In the genomic region with DNA sequence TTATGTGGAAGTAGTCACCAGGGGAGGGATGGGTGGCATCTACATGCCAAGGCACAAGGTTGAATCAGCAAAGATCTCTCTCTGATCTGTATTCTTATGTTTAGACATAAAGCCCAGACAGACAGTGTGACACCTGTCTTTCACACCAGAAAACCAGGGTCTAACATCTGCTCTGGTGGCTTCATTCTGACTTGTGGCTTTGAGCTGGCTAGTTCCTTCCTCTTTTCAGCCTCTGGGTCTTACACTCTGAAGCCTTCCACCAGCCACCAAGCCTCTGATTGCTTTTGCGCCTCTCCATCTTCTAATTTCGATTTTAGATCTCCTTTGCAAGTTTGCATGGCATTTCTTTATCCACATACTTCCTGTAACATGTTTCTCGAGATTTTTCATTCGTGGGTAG, we compare ENCODE assay signal across 9 mouse cellular contexts.
DNase-seq lines count a peak whose midpoint lies in the region; ATAC-seq lines count a peak whose summit lies in the region.
"Had no signal": no experiment of that assay in that cellular context is flagged by ENCODE, and none has a peak within 500 bp of the region (broad histone marks: within the 10 kb centered on the region; RNA-seq: fewer than 3 reads in every experiment).

No protein-coding gene starts in this region.

- no peak overlapping the region for H3K4me3 ChIP-seq in kidney, embryonic 15.5 days (replicated peaks)
- H3K4me3 ChIP-seq: forebrain, embryonic 10.5 days had no signal

- no peaks in the 10 kb centered on the region for H3K9me3 ChIP-seq in kidney, embryonic 15.5 days (replicated peaks)
- H3K9me3 ChIP-seq: forebrain, embryonic 10.5 days had no signal

- H3K4me2 ChIP-seq in kidney, embryonic 15.5 days: no peak overlapping the region

- WGBS in kidney, embryonic 15.5 days: 75% methylated on average over 4 of the region's 4 CpGs

- ATAC-seq in kidney, embryonic 15.5 days (replicated peaks; ENCODE audit: low FRiP score): no peak
- ATAC-seq in common myeloid progenitor, adult 5-6 weeks (replicated peaks; ENCODE audit: low read depth, poor library complexity, severe bottlenecking): peak; percentile 89
- ATAC-seq in erythroblast, adult 5-6 weeks (replicated peaks; ENCODE audit: low FRiP score, poor library complexity, severe bottlenecking): no peak

- no peak for DNase-seq in kidney, adult 18-20 months
- peak; percentile 58 for DNase-seq in CD4-positive, CD25-positive, alpha-beta regulatory T cell, adult 2 months (ENCODE audit: low read depth, low spot score)
- peak; percentile 16 to 29 for DNase-seq in spleen, adult 18-20 months
- DNase-seq in right cerebral cortex, postnatal 4 days: no peak
- DNase-seq in left cerebral cortex, postnatal 4 days: no peak

- no peaks in the 10 kb centered on the region for H3K36me3 ChIP-seq in kidney, embryonic 15.5 days
- H3K36me3 ChIP-seq: forebrain, embryonic 10.5 days had no signal

- no peaks in the 10 kb centered on the region for H3K27me3 ChIP-seq in kidney, embryonic 15.5 days

- H3K4me1 ChIP-seq in kidney, embryonic 15.5 days: peaks cover 27% of the 10 kb centered on the region

- H3K27ac ChIP-seq in kidney, embryonic 15.5 days: peak overlapping the region; percentile 76; the same call in 1 of the 2 replicates

- H3K9ac ChIP-seq in kidney, embryonic 15.5 days: no peak overlapping the region

- intact Hi-C loops in left cerebral cortex, postnatal 4 days (cut with DNase I): no loop called here

Comparison
In these comparisons a context has a peak if more than half of its experiments do, and no peak if none do; other contexts are left out.
1. DNase-seq: peak in CD4-positive, CD25-positive, alpha-beta regulatory T cell, adult 2 months (single experiment) and spleen, adult 18-20 months (2 of 2); none in kidney, adult 18-20 months (single experiment), right cerebral cortex, postnatal 4 days (single experiment) and left cerebral cortex, postnatal 4 days (single experiment).